Mouse (Mus musculus) bone marrow macrophage, adult 2 months (primary cell): Measurements from ENCODE around the gene Anapc2.

Source experiments
- CTCF ChIP-seq: IDR thresholded peaks from 2 replicates; pipeline ENCODE4 v1.5.1; 2012; ENCODE audit warnings: low read depth, mild to moderate bottlenecking, low read length, moderate library complexity
- POLR2A ChIP-seq: IDR thresholded peaks from 2 replicates; pipeline ENCODE4 v1.6.1; 2012; ENCODE audit warnings: mild to moderate bottlenecking, low read depth, low read length, borderline replicate concordance

GRCm38 (mm10) chr2:25240310-25240709, 32.0 kb upstream of the Anapc2 start:
- TF ChIP-seq CTCF, result no peak
- no peak for TF ChIP-seq POLR2A
